Mouse (Mus musculus) stomach, embryonic 16.5 days (tissue): ENCODE results near the gene Bcas1. TPM values are rescaled to one million over a fixed set of nuclear protein-coding genes. Genes with fewer than 3 reads are reported as not detected.
A peak's percentile ranks its signal among the peaks of the same experiment; 100 is the strongest.

ENCODE experiments used
- ATAC-seq: fragments of 200-750 bp; cut with Nextera tagmentation; 2 replicates; pipeline ENCODE4 v1.8.0; 2017; ENCODE audit warnings: moderate number of reproducible peaks, moderate TSS enrichment; ENCODE audit not compliant: insufficient read depth, low FRiP score
- H3K27ac ChIP-seq: fragments of 300-500 bp; sonication (generic); 2 replicates; pipeline ENCODE4 v1.5.1; 2014; ENCODE audit warnings: low read length
- H3K27me3 ChIP-seq: fragments of 300-500 bp; sonication (generic); 2 replicates; pipeline ENCODE4 v1.6.1; 2014; ENCODE audit warnings: low read length, control low read depth, mixed read lengths; ENCODE audit not compliant: control insufficient read depth, insufficient read depth
- H3K36me3 ChIP-seq: fragments of 300-500 bp; sonication (generic); 2 replicates; pipeline ENCODE4 v1.6.1; 2014; ENCODE audit warnings: low read length; ENCODE audit not compliant: control insufficient read depth, insufficient read depth
- H3K4me1 ChIP-seq: fragments of 300-500 bp; sonication (generic); 2 replicates; pipeline ENCODE4 v1.6.1; 2014; ENCODE audit warnings: low read length, control low read depth, mixed read lengths; ENCODE audit not compliant: control insufficient read depth, insufficient read depth
- H3K4me2 ChIP-seq: fragments of 300-500 bp; sonication (generic); 2 replicates; pipeline ENCODE4 v1.6.1; 2014; ENCODE audit warnings: low read depth, low read length, mixed read lengths
- H3K4me3 ChIP-seq: fragments of 300-500 bp; sonication (generic); replicated peaks from 2 replicates; pipeline ENCODE4 v1.5.1; 2014; ENCODE audit warnings: mild to moderate bottlenecking, low read length
- H3K9ac ChIP-seq: fragments of 300-500 bp; sonication (generic); 2 replicates; pipeline ENCODE4 v1.6.1; 2014; ENCODE audit warnings: low read length
- H3K9me3 ChIP-seq: fragments of 300-500 bp; sonication (generic); replicated peaks from 2 replicates; pipeline ENCODE4 v1.6.1; 2016; ENCODE audit warnings: low read length, control low read depth; ENCODE audit not compliant: control insufficient read depth
- WGBS: fragments of 180-500 bp; shearing (Covaris S2); extraction: QIAGEN DNeasy Blood & Tissue Kit; methylation state at CpG from one replicate; pipeline ENCODE4 v1.1.7; 2014; 5-methylcytosine and 5-hydroxymethylcytosine counted together
- polyA plus RNA-seq: library from polyadenylated mRNA; unstranded; fragments of >200 nt; fragmentation: Nextera tagmentation; extraction: Ambion mirVana; gene quantifications from 2 replicates; pipeline ENCODE4 v1.2.1, GENCODE M21; 2015

Gene Bcas1
- polyA plus RNA-seq, 1 experiment from 2014 or later, result 8.9 TPM

GRCm38 (mm10) chr2:170347131-170347765 is 80.4 kb downstream of the Bcas1 start:
- Histone ChIP-seq H3K27ac (no peak overlapping the region), H3K36me3 (no peaks in the 10 kb centered on the region), H3K9ac (no peak overlapping the region), H3K4me3 (no peak overlapping the region), H3K4me1 (peaks cover 37% of the 10 kb centered on the region), H3K4me2 (no peak overlapping the region), H3K27me3 (no peaks in the 10 kb centered on the region), H3K9me3 (no peaks in the 10 kb centered on the region)
- ATAC-seq, result no peak
- 33% methylated on average over 8 of the region's 8 CpGs for WGBS

- ATAC-seq, result no peak; the same call in 1 of the 2 replicates
- peaks cover 37% of the 10 kb centered on the region for H3K4me1 ChIP-seq
Observed at GRCm38 (mm10) chr2:170345410-170345793, 82.2 kb downstream of the Bcas1 start.

GRCm38 (mm10) chr2:170344502-170345409 is 82.9 kb downstream of the Bcas1 start:
- WGBS, result 12% methylated on average over 17 of the region's 18 CpGs
- Histone ChIP-seq H3K4me3 (peak overlapping the region; percentile 13), H3K9ac (peak overlapping the region; percentile 67), H3K4me1 (peaks cover 37% of the 10 kb centered on the region), H3K27me3 (no peaks in the 10 kb centered on the region), H3K36me3 (no peaks in the 10 kb centered on the region), H3K9me3 (no peaks in the 10 kb centered on the region), H3K27ac (peak overlapping the region; percentile 96), H3K4me2 (peak overlapping the region; percentile 40)
- ATAC-seq, result no peak; the same call in 1 of the 2 replicates

More at GRCm38 (mm10) chr2:170345410-170345793, 82.2 kb downstream of the Bcas1 start:
- Histone ChIP-seq H3K9ac (peak overlapping the region; percentile 55), H3K4me2 (peak overlapping the region; percentile 40), H3K27ac (peak overlapping the region; percentile 96), H3K36me3 (no peaks in the 10 kb centered on the region), H3K9me3 (no peaks in the 10 kb centered on the region), H3K4me3 (peak overlapping the region; percentile 13; the same call in 1 of the 2 replicates), H3K27me3 (no peaks in the 10 kb centered on the region)
- WGBS, result 22% methylated on average over 5 of the region's 5 CpGs

- peaks cover 37% of the 10 kb centered on the region for H3K4me1 ChIP-seq
- H3K4me3 ChIP-seq, result peak overlapping the region; percentile 2; the same call in 1 of the 2 replicates
- H3K9me3 ChIP-seq, result no peaks in the 10 kb centered on the region
- H3K27ac ChIP-seq, result peak overlapping the region; percentile 96
- no peaks in the 10 kb centered on the region for H3K27me3 ChIP-seq
- peak; percentile 76; the same call in 1 of the 2 replicates for ATAC-seq
- WGBS, result 18% methylated on average over 10 of the region's 10 CpGs
- peak overlapping the region; percentile 40 for H3K4me2 ChIP-seq
- no peaks in the 10 kb centered on the region for H3K36me3 ChIP-seq
- peak overlapping the region; percentile 67 for H3K9ac ChIP-seq
Observed at GRCm38 (mm10) chr2:170343819-170344317, 83.8 kb downstream of the Bcas1 start.

- Histone ChIP-seq H3K9ac (peak overlapping the region; percentile 67), H3K4me2 (peak overlapping the region; percentile 40)
- peak; percentile 39; the same call in 1 of the 2 replicates for ATAC-seq
Observed at GRCm38 (mm10) chr2:170343133-170343818, 84.4 kb downstream of the Bcas1 start.

GRCm38 (mm10) chr2:170342312-170342830 is 85.3 kb downstream of the Bcas1 start:
- no peak for ATAC-seq
- Histone ChIP-seq H3K36me3 (no peaks in the 10 kb centered on the region), H3K4me1 (peaks cover 35% of the 10 kb centered on the region), H3K4me2 (no peak overlapping the region), H3K27ac (0 out of 2 replicates have a peak overlapping the region, but pooled peaks have one; percentile 96), H3K9ac (no peak overlapping the region), H3K27me3 (no peaks in the 10 kb centered on the region), H3K9me3 (no peaks in the 10 kb centered on the region), H3K4me3 (no peak overlapping the region)
- 78% methylated on average over 12 of the region's 12 CpGs for WGBS

More at GRCm38 (mm10) chr2:170343133-170343818, 84.4 kb downstream of the Bcas1 start:
- Histone ChIP-seq H3K4me1 (peaks cover 37% of the 10 kb centered on the region), H3K27ac (peak overlapping the region; percentile 96), H3K36me3 (no peaks in the 10 kb centered on the region), H3K9me3 (no peaks in the 10 kb centered on the region), H3K4me3 (no peak overlapping the region), H3K27me3 (no peaks in the 10 kb centered on the region)
- 21% methylated on average over 17 of the region's 17 CpGs for WGBS

- Histone ChIP-seq H3K27me3 (no peaks in the 10 kb centered on the region), H3K36me3 (no peaks in the 10 kb centered on the region), H3K27ac (no peak overlapping the region), H3K4me1 (peaks cover 29% of the 10 kb centered on the region), H3K9ac (no peak overlapping the region), H3K4me3 (no peak overlapping the region), H3K9me3 (no peaks in the 10 kb centered on the region), H3K4me2 (no peak overlapping the region)
- ATAC-seq, result no peak
- WGBS, result 77% methylated on average over 8 of the region's 8 CpGs
Observed at GRCm38 (mm10) chr2:170341179-170341578, 86.5 kb downstream of the Bcas1 start.

- WGBS, result 52% methylated on average over 9 of the region's 9 CpGs
- H3K9ac ChIP-seq, result no peak overlapping the region
- no peak overlapping the region for H3K4me2 ChIP-seq
- 0 out of 2 replicates have a peak, but pooled peaks have one; percentile 23 for ATAC-seq
- H3K27ac ChIP-seq, result no peak overlapping the region
- no peaks in the 10 kb centered on the region for H3K27me3 ChIP-seq
- no peaks in the 10 kb centered on the region for H3K36me3 ChIP-seq
- no peak overlapping the region for H3K4me3 ChIP-seq
- no peaks in the 10 kb centered on the region for H3K9me3 ChIP-seq
- H3K4me1 ChIP-seq, result peaks cover 3% of the 10 kb centered on the region; the same call in 1 of the 2 replicates
Observed at GRCm38 (mm10) chr2:170336266-170336760, 91.3 kb downstream of the Bcas1 start.
